Mouse (Mus musculus) MEL (cell line): ENCODE measurements around the gene Meioc. TPM values are rescaled to one million over a fixed set of nuclear protein-coding genes. Genes with fewer than 3 reads are reported as not detected.
"Not testable (repeated sequence)": the region's sequence is repeated elsewhere in the genome, so short reads cannot be mapped to it uniquely, and the experiment has no call there.

Experiments
- DNase-seq: peaks from one replicate; pipeline ENCODE4 v3.0.0; 2011; ENCODE audit warnings: low read depth, low spot score
- H3K27ac ChIP-seq: 2 replicates; pipeline ENCODE4 v1.5.1; 2012; ENCODE audit warnings: low read depth, mild to moderate bottlenecking, control low read depth, low read length, moderate library complexity; ENCODE audit not compliant: control insufficient read depth
- H3K27me3 ChIP-seq, 2 experiments: fragments of 150-350 bp in 1 of 2; sonication (generic) in 1 of 2; 2 replicates each; pipeline ENCODE4 v1.6.1; 2012; ENCODE audit warnings: low read length in 2 of 2, mild to moderate bottlenecking in 2 of 2, improper control_type of control experiment in 1 of 2, moderate library complexity in 1 of 2; ENCODE audit not compliant: insufficient read depth in 2 of 2, control insufficient read depth in 1 of 2
- H3K36me3 ChIP-seq, 2 experiments: 2 replicates each; pipeline ENCODE4 v1.6.1; 2012 to 2014; ENCODE audit warnings: low read length in 2 of 2, improper control_type of control experiment in 1 of 2, inconsistent platforms in 1 of 2, mild to moderate bottlenecking in 1 of 2; ENCODE audit not compliant: insufficient read depth in 2 of 2, control insufficient read depth in 1 of 2
- H3K4me1 ChIP-seq, 2 experiments: fragments of 150-350 bp in 1 of 2; sonication (generic) in 1 of 2; 2 replicates each; pipeline ENCODE4 v1.6.1; 2012; ENCODE audit warnings: low read length in 2 of 2, improper control_type of control experiment in 1 of 2, mild to moderate bottlenecking in 1 of 2; ENCODE audit not compliant: insufficient read depth in 2 of 2, control insufficient read depth in 1 of 2
- H3K4me3 ChIP-seq, 2 experiments: fragments of 150-350 bp in 1 of 2; sonication (generic) in 1 of 2; 2 replicates each; pipeline ENCODE4 v1.5.1; 2012; ENCODE audit warnings: low read depth in 2 of 2, low read length in 2 of 2, mild to moderate bottlenecking in 2 of 2, moderate library complexity in 2 of 2, control low read depth in 1 of 2, improper control_type of control experiment in 1 of 2; ENCODE audit not compliant: control insufficient read depth in 1 of 2, insufficient read depth in 1 of 2
- H3K79me2 ChIP-seq: 2 replicates; pipeline ENCODE4 v1.6.1; 2012; ENCODE audit warnings: mild to moderate bottlenecking, low read length, moderate library complexity; ENCODE audit not compliant: control insufficient read depth, poor library complexity, insufficient read depth
- H3K9ac ChIP-seq: 2 replicates; pipeline ENCODE4 v1.6.1; 2012; ENCODE audit warnings: low read depth, mild to moderate bottlenecking, control low read depth, low read length, moderate library complexity; ENCODE audit not compliant: control insufficient read depth, poor library complexity, severe bottlenecking
- H3K9me3 ChIP-seq: fragments of 150-350 bp; sonication (generic); replicated peaks from 2 replicates; pipeline ENCODE4 v1.6.1; 2012; ENCODE audit warnings: mild to moderate bottlenecking, low read length, improper control_type of control experiment, moderate library complexity; ENCODE audit not compliant: insufficient read depth
- CHD1 ChIP-seq: IDR thresholded peaks from 2 replicates; pipeline ENCODE4 v1.6.1; 2012; ENCODE audit warnings: low read depth, mild to moderate bottlenecking, inconsistent platforms, low read length, improper control_type of control experiment
- CHD2 ChIP-seq: IDR thresholded peaks from 2 replicates; pipeline ENCODE4 v1.6.1; 2011; ENCODE audit warnings: low read length, improper control_type of control experiment
- E2F4 ChIP-seq: IDR thresholded peaks from 2 replicates; pipeline ENCODE4 v1.6.1; 2011; ENCODE audit warnings: low read depth, low read length, improper control_type of control experiment, borderline replicate concordance
- ELF1 ChIP-seq: IDR thresholded peaks from 2 replicates; pipeline ENCODE4 v1.6.1; 2014; ENCODE audit warnings: low read depth, mild to moderate bottlenecking, inconsistent platforms, low read length, improper control_type of control experiment, moderate library complexity
- EP300 ChIP-seq, 2 experiments: IDR thresholded peaks; 2 replicates each; pipeline ENCODE4 v1.6.1; 2011; ENCODE audit warnings: improper control_type of control experiment in 2 of 2, low read length in 2 of 2, low read depth in 1 of 2, mild to moderate bottlenecking in 1 of 2
- ETS1 ChIP-seq: IDR thresholded peaks from 2 replicates; pipeline ENCODE4 v1.6.1; 2012; ENCODE audit warnings: low read depth, mild to moderate bottlenecking, inconsistent platforms, low read length, improper control_type of control experiment, moderate library complexity
- GABPA ChIP-seq: IDR thresholded peaks from 2 replicates; pipeline ENCODE4 v1.6.1; 2012; ENCODE audit warnings: low read depth, mild to moderate bottlenecking, inconsistent platforms, low read length, improper control_type of control experiment, moderate library complexity
- GATA1 ChIP-seq: IDR thresholded peaks from 2 replicates; pipeline ENCODE4 v1.6.1; 2011; ENCODE audit warnings: low read depth, low read length, improper control_type of control experiment
- JUND ChIP-seq: IDR thresholded peaks from 2 replicates; pipeline ENCODE4 v1.6.1; 2011; ENCODE audit warnings: low read depth, mild to moderate bottlenecking, improper control_type of control experiment, low read length
- KAT2A ChIP-seq: conservative IDR thresholded peaks from 2 replicates; pipeline ENCODE4 v1.6.1; 2012; ENCODE audit warnings: low read depth, low read length, improper control_type of control experiment, inconsistent platforms
- MAX ChIP-seq: IDR thresholded peaks from 2 replicates; pipeline ENCODE4 v1.6.1; 2011; ENCODE audit warnings: low read length, improper control_type of control experiment
- MAZ ChIP-seq: IDR thresholded peaks from 2 replicates; pipeline ENCODE4 v1.6.1; 2012; ENCODE audit warnings: low read depth, mild to moderate bottlenecking, inconsistent platforms, low read length, improper control_type of control experiment
- MYB ChIP-seq: IDR thresholded peaks from 2 replicates; pipeline ENCODE4 v1.6.1; 2011; ENCODE audit warnings: mild to moderate bottlenecking, low read depth, low read length, improper control_type of control experiment
- NELFE ChIP-seq: IDR thresholded peaks from 2 replicates; pipeline ENCODE4 v1.6.1; 2011; ENCODE audit warnings: low read depth, low read length, improper control_type of control experiment
- POLR2AphosphoS5 ChIP-seq: IDR thresholded peaks from 2 replicates; pipeline ENCODE4 v1.6.1; 2012; ENCODE audit warnings: low read depth, borderline replicate concordance, mild to moderate bottlenecking, inconsistent platforms, low read length, moderate library complexity, mixed read lengths
- RAD21 ChIP-seq: IDR thresholded peaks from 2 replicates; pipeline ENCODE4 v1.6.1; 2011; ENCODE audit warnings: mild to moderate bottlenecking, low read depth, low read length, improper control_type of control experiment
- RCOR1 ChIP-seq: IDR thresholded peaks from 2 replicates; pipeline ENCODE4 v1.6.1; 2012; ENCODE audit warnings: low read depth, mild to moderate bottlenecking, inconsistent platforms, low read length, improper control_type of control experiment
- SMC3 ChIP-seq: IDR thresholded peaks from 2 replicates; pipeline ENCODE4 v1.6.1; 2011; ENCODE audit warnings: low read depth, low read length, improper control_type of control experiment
- TBP ChIP-seq: IDR thresholded peaks from 2 replicates; pipeline ENCODE4 v1.8.0; 2011; ENCODE audit warnings: low read depth, low read length, improper control_type of control experiment
- TCF12 ChIP-seq: IDR thresholded peaks from 2 replicates; pipeline ENCODE4 v1.6.1; 2014; ENCODE audit warnings: low read depth, mild to moderate bottlenecking, inconsistent platforms, low read length, improper control_type of control experiment, moderate library complexity
- USF2 ChIP-seq, 2 experiments: IDR thresholded peaks; 2 replicates each; pipeline ENCODE4 v1.6.1; 2011 to 2012; ENCODE audit warnings: improper control_type of control experiment in 2 of 2, low read length in 2 of 2, borderline replicate concordance in 1 of 2, inconsistent platforms in 1 of 2, low read depth in 1 of 2, mild to moderate bottlenecking in 1 of 2; ENCODE audit not compliant: insufficient read depth in 1 of 2
- ZMIZ1 ChIP-seq: IDR thresholded peaks from 2 replicates; pipeline ENCODE4 v1.6.1; 2012; ENCODE audit warnings: low read depth, mild to moderate bottlenecking, inconsistent platforms, low read length, improper control_type of control experiment, moderate library complexity
- polyA plus RNA-seq, 2 experiments: library from polyadenylated mRNA; stranded (reverse) in 1 of 2; unstranded in 1 of 2; fragments of >175 nt in 1 of 2; fragments of >200 nt in 1 of 2; gene quantifications; 2 replicates each; pipeline versions ENCODE4 v1.2.1 to v1.2.4; 2012; ENCODE audit warnings: low replicate concordance in 2 of 2, low read depth in 1 of 2; ENCODE audit not compliant: insufficient read length in 2 of 2, insufficient read depth in 1 of 2, missing spikeins in 1 of 2
- total RNA-seq: library from RNA; depleted of rRNA; stranded (reverse); fragments of 300-350 nt; gene quantifications from 2 replicates; pipeline ENCODE4 v1.2.3, GENCODE M21; 2012

Gene Meioc
- total and polyA plus RNA-seq, 3 experiments, result 0.06 TPM; not detected in 2

- TF ChIP-seq CHD2 (no peak), SMC3 (no peak), JUND (no peak), MAX (peak; percentile 92), POLR2AphosphoS5 (no peak), MYB (no peak), RAD21 (no peak), RCOR1 (peak; percentile 23; the same call in 1 of the 2 replicates), NELFE (peak; percentile 94), EP300 (IDR thresholded peaks at IDR 0.05; ENCODE audit: low read depth in 1 of 2, low read length in 2 of 2) (peak in 1 of 2 experiments; percentile 41; a peak in 1 of 4 replicates), ZMIZ1 (peak; percentile 94), MAZ (peak; percentile 62; the same call in 1 of the 2 replicates), KAT2A (no peak; the same call in 1 of the 2 replicates), GATA1 (no peak), TBP (peak; percentile 66), E2F4 (no peak; the same call in 1 of the 2 replicates), ELF1 (peak; percentile 25; the same call in 1 of the 2 replicates), ETS1 (peak; percentile 44; the same call in 1 of the 2 replicates), CHD1 (no peak), TCF12 (peak; percentile 85), USF2 (IDR thresholded peaks at IDR 0.05; ENCODE audit: borderline replicate concordance in 1 of 2, insufficient read depth in 1 of 2, low read depth in 1 of 2, low read length in 2 of 2) (no peak)
Measured at GRCm38 (mm10) chr11:102697338-102698017, 34.0 kb downstream of the Meioc start, which contains the start of gene Ccdc43 (continued).

DNA sequence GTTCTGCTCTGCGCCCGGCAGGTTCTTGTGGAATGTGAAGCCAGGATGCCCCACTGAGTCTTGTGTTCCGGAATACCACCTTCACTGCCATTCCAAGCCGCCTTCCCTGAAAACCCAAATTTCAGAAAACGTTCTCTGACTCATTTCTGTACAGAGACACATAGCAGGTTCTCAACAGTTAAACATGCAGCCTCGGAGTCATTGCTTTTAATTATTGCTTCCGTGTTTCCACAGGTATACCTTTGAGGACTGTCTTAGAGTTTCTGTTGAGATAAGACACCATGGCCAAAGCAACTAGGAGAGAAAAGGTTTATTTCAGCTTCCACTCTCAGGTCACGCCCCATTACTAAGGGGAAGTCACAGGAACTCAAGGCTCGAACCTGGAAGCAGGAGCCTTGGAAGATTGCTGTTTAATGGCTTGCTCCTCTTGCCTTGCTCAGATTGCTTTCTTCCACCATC, 34.5 kb downstream of the Meioc start:
- peaks cover 0 to 21% of the 10 kb centered on the region in 2 experiments; a peak in 2 of 4 replicates for H3K36me3 ChIP-seq
- no peak for TF ChIP-seq GABPA
- TF ChIP-seq TBP, result peak; percentile 44; the same call in 1 of the 2 replicates
- H3K9me3 ChIP-seq, result no peaks in the 10 kb centered on the region
- peaks cover 2 to 17% of the 10 kb centered on the region in 2 experiments; a peak in 3 of 4 replicates for H3K4me1 ChIP-seq
- peak; percentile 69 for DNase-seq
- H3K9ac ChIP-seq, result peak overlapping the region; percentile 75
- peak overlapping the region; percentile 25; the same call in 1 of the 2 replicates for H3K27ac ChIP-seq
- H3K4me3 ChIP-seq, result peak overlapping the region; percentile 81 to 86
- no peaks in the 10 kb centered on the region for H3K27me3 ChIP-seq
- H3K79me2 ChIP-seq, result peaks cover 10% of the 10 kb centered on the region

DNA sequence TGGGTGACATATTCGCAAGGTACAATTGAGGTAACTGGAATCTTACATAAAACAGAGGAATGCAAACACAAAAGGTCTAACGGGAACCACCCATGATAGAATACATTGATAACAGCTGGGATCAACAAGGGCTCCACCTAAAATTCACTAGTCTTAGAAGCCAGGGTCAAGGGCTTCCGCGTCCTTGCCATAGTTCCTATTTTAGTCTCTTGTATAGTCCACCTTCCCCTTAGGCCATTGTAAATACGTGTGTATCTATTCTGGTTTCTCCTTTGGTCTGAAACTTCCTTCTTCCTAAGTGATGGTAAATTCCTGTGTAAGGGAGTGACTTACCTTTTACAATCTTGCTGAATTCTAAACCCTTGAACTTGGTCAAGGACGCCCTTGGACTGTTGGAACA, 38.7 kb downstream of the Meioc start:
- not testable (repeated sequence) for H3K9ac ChIP-seq, H3K4me3 ChIP-seq, H3K27me3 ChIP-seq, H3K36me3 ChIP-seq, H3K4me1 ChIP-seq, H3K79me2 ChIP-seq, H3K27ac ChIP-seq, DNase-seq, H3K9me3 ChIP-seq
